Mouse (Mus musculus): Measurements from ENCODE around the gene Srp54c.
A peak's percentile ranks its signal among the peaks of the same experiment; 100 is the strongest.
"Not testable (repeated sequence)": the region's sequence is repeated elsewhere in the genome, so short reads cannot be mapped to it uniquely, and the experiment has no call there.

Srp54c gene

GRCm38 (mm10) chr12:55229626-55230519 is at the start of gene Srp54c:
Srp54c (plus strand) TSS chr12:55230168.
- DNase-seq = not testable (repeated sequence)

- not testable (repeated sequence) for DNase-seq
Observed at GRCm38 (mm10) chr12:55187686-55188085, 42.3 kb upstream of the Srp54c start.

- not testable (repeated sequence) for DNase-seq
Observed at GRCm38 (mm10) chr12:55189127-55189526, 40.8 kb upstream of the Srp54c start.

- DNase-seq = not testable (repeated sequence)
Observed at GRCm38 (mm10) chr12:55199306-55199705, 30.7 kb upstream of the Srp54c start, which contains the start of gene 1700047I17Rik2. 1700047I17Rik2 (plus strand) TSS chr12:55199592.

- DNase-seq = not testable (repeated sequence)
Observed at GRCm38 (mm10) chr12:55199799-55200198, 30.2 kb upstream of the Srp54c start.

- not testable (repeated sequence) for DNase-seq
Observed at GRCm38 (mm10) chr12:55212944-55213343, 17.0 kb upstream of the Srp54c start.

- not testable (repeated sequence) for DNase-seq
Observed at GRCm38 (mm10) chr12:55230520-55230861, 523 bp downstream of the Srp54c start.

- not testable (repeated sequence) for DNase-seq
Observed at GRCm38 (mm10) chr12:55242243-55242642, 12.3 kb downstream of the Srp54c start.

GRCm38 (mm10) chr12:55261950-55262349 is 32.0 kb downstream of the Srp54c start:
- DNase-seq = not testable (repeated sequence)

GRCm38 (mm10) chr12:55263385-55263784 is 33.4 kb downstream of the Srp54c start:
- not testable (repeated sequence) for DNase-seq

- no peak for DNase-seq
Observed at GRCm38 (mm10) chr12:55272243-55272642, 42.3 kb downstream of the Srp54c start.

GRCm38 (mm10) chr12:55277583-55277982 is 47.6 kb downstream of the Srp54c start:
- not testable (repeated sequence) for DNase-seq

GRCm38 (mm10) chr12:55298112-55298511 is 68.1 kb downstream of the Srp54c start:
- DNase-seq = no peak

- DNase-seq = no peak
Observed at GRCm38 (mm10) chr12:55299336-55299735, 69.4 kb downstream of the Srp54c start, which contains the start of gene 1110008L16Rik. 1110008L16Rik (plus strand) TSS chr12:55299577.

GRCm38 (mm10) chr12:55300820-55301351 is 70.9 kb downstream of the Srp54c start:
- DNase-seq = peak; percentile 81

GRCm38 (mm10) chr12:55301472-55302300 is 71.7 kb downstream of the Srp54c start:
- peak; percentile 88 for DNase-seq

- DNase-seq = peak; percentile 99
Observed at GRCm38 (mm10) chr12:55302485-55303441, 72.8 kb downstream of the Srp54c start, which contains the start of gene Ppp2r3c. Ppp2r3c (minus strand) TSS chr12:55302998.

GRCm38 (mm10) chr12:55306371-55306770 is 76.4 kb downstream of the Srp54c start:
- DNase-seq = peak; percentile 73

- DNase-seq = peak; percentile 80
Observed at GRCm38 (mm10) chr12:55307566-55307965, 77.6 kb downstream of the Srp54c start.

- DNase-seq = peak; percentile 64
Observed at GRCm38 (mm10) chr12:55308731-55309130, 78.8 kb downstream of the Srp54c start.

- DNase-seq = peak; percentile 82
Observed at GRCm38 (mm10) chr12:55309501-55309900, 79.5 kb downstream of the Srp54c start.

- peak; percentile 72 for DNase-seq
Observed at GRCm38 (mm10) chr12:55311841-55312240, 81.9 kb downstream of the Srp54c start.
